Mouse (Mus musculus) olfactory bulb, adult 2 months (tissue): ENCODE measurements around the gene Tex33. TPM values are rescaled to one million over a fixed set of nuclear protein-coding genes. Genes with fewer than 3 reads are reported as not detected.

Experiments used
- H3K27ac ChIP-seq: fragments of 200-500 bp; 2 replicates; pipeline ENCODE4 v1.5.1; 2012; ENCODE audit warnings: low read depth, low read length; ENCODE audit not compliant: insufficient read depth
- H3K4me1 ChIP-seq: fragments of 200-500 bp; 2 replicates; pipeline ENCODE4 v1.6.1; 2012; ENCODE audit warnings: low read length; ENCODE audit not compliant: control insufficient read depth, insufficient read depth
- H3K4me3 ChIP-seq: fragments of 200-500 bp; 2 replicates; pipeline ENCODE4 v1.5.1; 2012; ENCODE audit warnings: mild to moderate bottlenecking, low read depth, low read length, moderate library complexity; ENCODE audit not compliant: insufficient read depth
- CTCF ChIP-seq: fragments of 200-500 bp; IDR thresholded peaks from 2 replicates; pipeline ENCODE4 v1.5.1; 2012; ENCODE audit warnings: low read depth, mild to moderate bottlenecking, low read length, moderate library complexity; ENCODE audit not compliant: insufficient read depth
- POLR2A ChIP-seq: fragments of 200-500 bp; IDR thresholded peaks from 2 replicates; pipeline ENCODE4 v1.6.1; 2012; ENCODE audit warnings: mild to moderate bottlenecking, low read depth, low read length, moderate library complexity; ENCODE audit not compliant: insufficient read depth
- WGBS: fragments of 180-500 bp; shearing (Covaris S2); methylation state at CpG from one replicate; pipeline ENCODE4 v1.1.7; 2018; 5-methylcytosine and 5-hydroxymethylcytosine counted together
- polyA plus RNA-seq: library from polyadenylated mRNA; stranded (reverse); fragments of >200 nt; gene quantifications from 2 replicates; pipeline ENCODE4 v1.2.4, GENCODE M21; 2012; ENCODE audit warnings: low replicate concordance; ENCODE audit not compliant: missing spikeins, insufficient read depth, insufficient read length

Tex33 gene
- polyA plus RNA-seq, 1 experiment: not detected

DNA sequence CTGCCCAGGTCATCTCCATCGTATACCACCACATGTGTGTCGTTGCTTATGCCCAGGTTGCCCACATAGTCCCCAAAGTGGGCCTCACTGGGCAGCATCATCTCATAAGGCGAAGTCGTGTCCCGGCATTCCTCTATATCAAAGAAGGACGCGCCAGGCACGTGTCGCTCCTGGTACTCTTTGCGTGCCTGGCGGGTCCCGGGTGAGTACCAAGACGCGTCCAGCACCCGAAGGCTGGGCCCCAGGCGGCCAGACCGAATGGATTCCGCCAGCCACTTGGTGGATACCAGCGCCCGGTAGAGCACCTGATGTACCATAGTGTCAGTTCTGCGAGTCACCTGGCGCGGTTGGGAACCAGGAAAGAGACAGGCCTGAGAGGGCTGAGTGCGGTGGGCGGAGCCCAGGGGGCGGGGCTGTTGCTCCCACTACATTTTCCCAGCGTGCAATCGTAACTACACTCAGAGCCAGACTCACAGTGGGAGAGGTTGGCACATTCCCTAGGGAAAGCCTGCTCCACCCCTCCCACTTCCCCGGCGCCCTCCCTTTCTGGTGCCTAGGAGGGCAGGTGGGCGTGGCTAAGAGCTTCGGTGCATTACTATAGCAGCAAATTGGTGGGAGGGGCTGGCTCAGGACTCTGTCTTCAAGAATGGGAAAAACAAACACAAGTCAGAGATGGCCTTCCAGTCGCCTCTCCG lies 10.0 kb upstream of the Tex33 start, which contains the start of gene Tst:
Tst (minus strand) TSS at position 391 of the 695 bp plus-strand sequence.
- peak within 1 kb of the TSS; percentile 91 for H3K4me3 ChIP-seq
- peaks cover 26% of the 10 kb centered on the region for H3K4me1 ChIP-seq
- peak within 1 kb of the TSS; percentile 96 for H3K27ac ChIP-seq
- TF ChIP-seq POLR2A (no peak), CTCF (no peak)
- 7% methylated on average over 34 of the region's 34 CpGs for WGBS

DNA sequence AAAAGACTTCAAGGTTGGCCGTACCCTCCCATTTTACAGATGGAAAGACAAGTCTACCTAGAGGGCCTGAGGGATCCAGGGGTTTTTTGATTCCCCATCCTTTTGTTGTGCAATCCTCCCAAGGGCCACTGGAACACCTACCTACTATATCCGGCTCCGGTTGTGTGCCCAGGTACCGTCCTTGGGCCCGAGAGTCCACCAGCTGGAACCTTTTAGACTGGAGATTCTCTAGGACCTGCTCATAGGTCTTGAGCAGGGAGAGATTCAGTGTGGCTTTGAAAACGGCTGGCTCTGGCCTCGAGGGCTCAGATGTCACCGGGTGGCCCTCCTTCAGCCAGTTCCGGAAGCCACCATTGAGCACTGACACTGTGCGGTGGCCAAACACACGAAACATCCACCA lies 9.4 kb upstream of the Tex33 start:
- TF ChIP-seq POLR2A: no peak
- TF ChIP-seq CTCF: no peak
- peaks cover 22% of the 10 kb centered on the region for H3K4me1 ChIP-seq
- H3K4me3 ChIP-seq: peak overlapping the region; percentile 91
- WGBS: 63% methylated on average over 11 of the region's 11 CpGs
- H3K27ac ChIP-seq: no peak overlapping the region

- Histone ChIP-seq H3K27ac (no peak overlapping the region), H3K4me1 (peaks cover 17% of the 10 kb centered on the region), H3K4me3 (no peak overlapping the region)
- no peak for TF ChIP-seq POLR2A
- TF ChIP-seq CTCF: no peak
- 60% methylated on average over 1 of the region's 1 CpGs for WGBS
These were observed 8.2 kb upstream of the Tex33 start for GRCm38 (mm10) chr15:78403896-78404295.

DNA sequence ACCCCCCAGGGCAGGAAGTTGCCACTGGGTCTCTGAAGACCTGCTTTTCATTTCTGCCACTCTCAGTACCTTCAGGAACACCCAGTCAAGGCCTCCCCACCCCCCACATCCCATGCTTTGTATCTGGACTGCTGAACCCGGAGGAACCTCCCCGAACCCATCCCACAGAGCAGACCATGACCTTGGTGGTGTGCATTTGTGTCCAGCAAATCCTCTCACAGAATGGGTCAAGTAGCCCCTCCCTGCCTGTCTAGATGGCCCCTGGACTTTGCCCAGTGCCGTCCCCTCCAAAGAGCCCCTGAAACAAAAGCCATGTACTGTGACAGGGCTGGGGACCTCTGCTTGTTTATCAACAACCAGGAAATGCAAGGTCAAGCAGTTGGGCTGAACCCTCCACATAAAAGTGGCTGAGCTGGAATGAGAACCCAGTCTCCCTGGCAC lies 7.6 kb upstream of the Tex33 start:
- H3K4me3 ChIP-seq: no peak overlapping the region
- WGBS: 60% methylated on average over 3 of the region's 3 CpGs
- peaks cover 17% of the 10 kb centered on the region for H3K4me1 ChIP-seq
- no peak for TF ChIP-seq POLR2A
- no peak for TF ChIP-seq CTCF
- H3K27ac ChIP-seq: no peak overlapping the region

GRCm38 (mm10) chr15:78402423-78402822 lies 6.7 kb upstream of the Tex33 start:
- WGBS: 74% methylated on average over 7 of the region's 7 CpGs

GRCm38 (mm10) chr15:78401921-78402320 lies 6.2 kb upstream of the Tex33 start:
- no peak for TF ChIP-seq POLR2A
- no peak for TF ChIP-seq CTCF
- peak overlapping the region; percentile 64; the same call in 1 of the 2 replicates for H3K27ac ChIP-seq
- 63% methylated on average over 4 of the region's 4 CpGs for WGBS

More at GRCm38 (mm10) chr15:78402423-78402822, 6.7 kb upstream of the Tex33 start:
- TF ChIP-seq CTCF: no peak
- TF ChIP-seq POLR2A: no peak
- Histone ChIP-seq H3K27ac (no peak overlapping the region), H3K4me1 (peaks cover 17% of the 10 kb centered on the region), H3K4me3 (no peak overlapping the region)

GRCm38 (mm10) chr15:78401345-78401744 lies 5.6 kb upstream of the Tex33 start:
- Histone ChIP-seq H3K4me3 (no peak overlapping the region), H3K4me1 (peaks cover 17% of the 10 kb centered on the region), H3K27ac (peak overlapping the region; percentile 64; the same call in 1 of the 2 replicates)
- TF ChIP-seq CTCF (no peak), POLR2A (no peak)
- WGBS: 67% methylated on average over 6 of the region's 6 CpGs

More at GRCm38 (mm10) chr15:78401921-78402320, 6.2 kb upstream of the Tex33 start:
- Histone ChIP-seq H3K4me1 (peaks cover 17% of the 10 kb centered on the region), H3K4me3 (no peak overlapping the region)

DNA sequence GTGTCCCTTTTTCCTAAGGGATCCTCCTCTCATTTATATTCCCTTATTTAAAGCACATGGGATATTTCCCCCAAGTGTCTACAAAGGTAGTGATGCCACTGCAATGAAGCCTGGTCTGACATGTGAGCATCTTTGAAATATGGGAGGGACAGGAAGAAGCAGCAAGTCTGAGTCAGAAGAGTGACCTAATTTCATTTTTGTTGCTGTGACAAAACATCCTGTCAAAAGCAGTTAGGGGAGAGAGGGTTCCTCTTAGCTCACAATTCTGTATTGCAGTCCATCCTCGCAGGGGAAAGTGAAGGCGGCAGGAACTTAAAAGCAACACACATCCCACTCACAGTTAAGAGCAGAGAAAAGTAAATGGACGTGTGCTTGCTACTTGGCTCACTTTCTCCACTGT lies 4.9 kb downstream of the Tex33 start:
- Histone ChIP-seq H3K27ac (no peak overlapping the region), H3K4me3 (no peak overlapping the region), H3K4me1 (no peaks in the 10 kb centered on the region)
- 85% methylated on average over 3 of the region's 3 CpGs for WGBS
- TF ChIP-seq POLR2A (no peak), CTCF (no peak)

- Histone ChIP-seq H3K4me3 (no peak overlapping the region), H3K4me1 (no peaks in the 10 kb centered on the region), H3K27ac (no peak overlapping the region)
- TF ChIP-seq CTCF (no peak), POLR2A (no peak)
- WGBS: 95% methylated on average over 1 of the region's 1 CpGs
These were observed 10.1 kb downstream of the Tex33 start for GRCm38 (mm10) chr15:78385564-78385963.
